Mouse (Mus musculus) midbrain, embryonic 12.5 days (tissue): Measurements from ENCODE around the gene Ubqln4. TPM values are rescaled to one million over a fixed set of nuclear protein-coding genes. Genes with fewer than 3 reads are reported as not detected.
A peak's percentile ranks its signal among the peaks of the same experiment; 100 is the strongest.

ENCODE experiments used
- ATAC-seq: fragments of 200-750 bp; cut with Nextera tagmentation; 2 replicates; pipeline ENCODE4 v1.8.0; 2017; ENCODE audit warnings: low read depth, moderate TSS enrichment, moderate library complexity; ENCODE audit not compliant: low FRiP score
- H3K27ac ChIP-seq: fragments of 300-500 bp; sonication (generic); replicated peaks from 2 replicates; pipeline ENCODE4 v1.5.1; 2016; ENCODE audit warnings: mild to moderate bottlenecking
- H3K27me3 ChIP-seq: fragments of 300-500 bp; sonication (generic); 2 replicates; pipeline ENCODE4 v1.6.1; 2016; ENCODE audit warnings: mild to moderate bottlenecking
- H3K36me3 ChIP-seq: fragments of 300-500 bp; sonication (generic); 2 replicates; pipeline ENCODE4 v1.6.1; 2016
- H3K4me1 ChIP-seq: fragments of 300-500 bp; sonication (generic); 2 replicates; pipeline ENCODE4 v1.6.1; 2016
- H3K4me2 ChIP-seq: fragments of 300-500 bp; sonication (generic); replicated peaks from 2 replicates; pipeline ENCODE4 v1.6.1; 2016; ENCODE audit warnings: mild to moderate bottlenecking, moderate library complexity
- H3K4me3 ChIP-seq: fragments of 300-500 bp; sonication (generic); 2 replicates; pipeline ENCODE4 v1.5.1; 2016; ENCODE audit warnings: mild to moderate bottlenecking
- H3K9ac ChIP-seq: fragments of 300-500 bp; sonication (generic); replicated peaks from 2 replicates; pipeline ENCODE4 v1.6.1; 2016; ENCODE audit warnings: mild to moderate bottlenecking, moderate library complexity
- H3K9me3 ChIP-seq: fragments of 300-500 bp; sonication (generic); 2 replicates; pipeline ENCODE4 v1.6.1; 2016; ENCODE audit warnings: mild to moderate bottlenecking
- WGBS: fragments of 180-500 bp; shearing (Covaris S2); methylation state at CpG from one replicate; pipeline ENCODE4 v1.1.7; 2016; 5-methylcytosine and 5-hydroxymethylcytosine counted together
- polyA plus RNA-seq: library from polyadenylated mRNA; unstranded; fragments of >200 nt; fragmentation: Nextera tagmentation; extraction: Ambion mirVana; gene quantifications from 2 replicates; pipeline ENCODE4 v1.2.1, GENCODE M21; 2016

Gene Ubqln4
- polyA plus RNA-seq, 1 experiment from 2014 or later: 64.7 TPM

GRCm38 (mm10) chr3:88559596-88559995 lies 6.0 kb downstream of the Ubqln4 start:
- Histone ChIP-seq H3K27ac (no peak overlapping the region), H3K27me3 (no peaks in the 10 kb centered on the region), H3K4me1 (peaks cover 20% of the 10 kb centered on the region), H3K36me3 (peaks cover 92% of the 10 kb centered on the region), H3K4me3 (no peak overlapping the region), H3K9ac (no peak overlapping the region), H3K4me2 (no peak overlapping the region), H3K9me3 (no peaks in the 10 kb centered on the region)
- ATAC-seq: no peak
- 95% methylated on average over 9 of the region's 9 CpGs for WGBS

- 67% methylated on average over 4 of the region's 4 CpGs for WGBS
- peaks cover 7% of the 10 kb centered on the region; the same call in 1 of the 2 replicates for H3K4me1 ChIP-seq
- no peaks in the 10 kb centered on the region for H3K9me3 ChIP-seq
- H3K4me3 ChIP-seq: no peak overlapping the region
- ATAC-seq: peak; percentile 49; the same call in 1 of the 2 replicates
- no peak overlapping the region for H3K4me2 ChIP-seq
- H3K9ac ChIP-seq: no peak overlapping the region
- peak overlapping the region; percentile 30; the same call in 1 of the 2 replicates for H3K27ac ChIP-seq
- peaks cover 99% of the 10 kb centered on the region for H3K36me3 ChIP-seq
- H3K27me3 ChIP-seq: no peaks in the 10 kb centered on the region
Measured at GRCm38 (mm10) chr3:88561989-88562388, 8.4 kb downstream of the Ubqln4 start.

DNA sequence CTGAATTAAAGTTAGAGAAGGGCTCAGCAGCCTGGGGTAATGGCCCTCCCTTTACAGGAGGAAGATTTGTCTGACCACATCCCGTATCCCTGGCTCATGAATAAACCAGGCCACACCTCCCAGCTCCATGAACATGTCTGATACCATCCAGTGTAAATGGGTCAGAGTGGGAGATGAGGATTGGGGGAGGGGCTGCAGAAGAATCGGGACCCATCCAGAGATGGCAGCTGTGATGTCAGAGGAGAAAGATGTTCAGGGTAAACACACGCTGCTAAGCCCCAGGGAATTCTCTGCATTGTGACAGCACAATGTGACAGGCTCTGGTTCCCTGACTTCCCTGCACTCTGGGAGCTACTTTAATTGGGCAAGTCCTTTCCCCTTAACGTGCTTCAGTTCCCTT lies 9.9 kb downstream of the Ubqln4 start:
- H3K9me3 ChIP-seq: no peaks in the 10 kb centered on the region
- H3K36me3 ChIP-seq: peaks cover 99% of the 10 kb centered on the region
- H3K4me2 ChIP-seq: no peak overlapping the region
- H3K9ac ChIP-seq: no peak overlapping the region
- H3K27me3 ChIP-seq: no peaks in the 10 kb centered on the region
- no peak; the same call in 1 of the 2 replicates for ATAC-seq
- H3K27ac ChIP-seq: no peak overlapping the region
- peaks cover 7% of the 10 kb centered on the region; the same call in 1 of the 2 replicates for H3K4me1 ChIP-seq
- no peak overlapping the region for H3K4me3 ChIP-seq
- 59% methylated on average over 4 of the region's 4 CpGs for WGBS

GRCm38 (mm10) chr3:88563966-88564365 lies 10.4 kb downstream of the Ubqln4 start:
- WGBS: 93% methylated on average over 7 of the region's 7 CpGs
- Histone ChIP-seq H3K4me3 (no peak overlapping the region), H3K9me3 (no peaks in the 10 kb centered on the region), H3K4me1 (peaks cover 7% of the 10 kb centered on the region; the same call in 1 of the 2 replicates), H3K9ac (no peak overlapping the region), H3K36me3 (peaks cover 99% of the 10 kb centered on the region), H3K4me2 (no peak overlapping the region), H3K27ac (no peak overlapping the region), H3K27me3 (no peaks in the 10 kb centered on the region)
- ATAC-seq: no peak

DNA sequence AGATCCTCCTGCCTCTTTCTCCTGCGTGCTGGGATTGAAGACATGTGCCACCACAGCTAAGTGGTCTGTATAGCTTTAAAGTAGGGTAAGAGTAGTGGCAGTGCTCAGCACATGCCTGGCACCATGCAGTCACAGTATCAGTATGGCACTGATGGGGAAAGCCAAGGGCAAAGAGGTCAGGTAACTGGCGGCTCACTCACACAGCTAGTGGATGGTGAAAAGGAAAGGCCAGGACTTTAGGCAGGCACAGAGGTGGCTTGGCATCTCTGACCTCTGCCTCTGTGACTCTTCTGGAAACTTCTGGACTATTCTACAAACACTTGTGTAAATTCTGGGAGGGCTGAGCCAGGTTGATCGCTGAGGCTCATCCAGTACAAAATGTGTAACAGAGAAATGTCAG lies 12.6 kb downstream of the Ubqln4 start:
- peaks cover 97% of the 10 kb centered on the region for H3K36me3 ChIP-seq
- no peak overlapping the region for H3K9ac ChIP-seq
- no peak overlapping the region for H3K4me3 ChIP-seq
- ATAC-seq: no peak
- H3K9me3 ChIP-seq: no peaks in the 10 kb centered on the region
- no peak overlapping the region for H3K27ac ChIP-seq
- peaks cover 7% of the 10 kb centered on the region; the same call in 1 of the 2 replicates for H3K4me1 ChIP-seq
- H3K27me3 ChIP-seq: no peaks in the 10 kb centered on the region
- H3K4me2 ChIP-seq: no peak overlapping the region
- WGBS: 89% methylated on average over 3 of the region's 3 CpGs

DNA sequence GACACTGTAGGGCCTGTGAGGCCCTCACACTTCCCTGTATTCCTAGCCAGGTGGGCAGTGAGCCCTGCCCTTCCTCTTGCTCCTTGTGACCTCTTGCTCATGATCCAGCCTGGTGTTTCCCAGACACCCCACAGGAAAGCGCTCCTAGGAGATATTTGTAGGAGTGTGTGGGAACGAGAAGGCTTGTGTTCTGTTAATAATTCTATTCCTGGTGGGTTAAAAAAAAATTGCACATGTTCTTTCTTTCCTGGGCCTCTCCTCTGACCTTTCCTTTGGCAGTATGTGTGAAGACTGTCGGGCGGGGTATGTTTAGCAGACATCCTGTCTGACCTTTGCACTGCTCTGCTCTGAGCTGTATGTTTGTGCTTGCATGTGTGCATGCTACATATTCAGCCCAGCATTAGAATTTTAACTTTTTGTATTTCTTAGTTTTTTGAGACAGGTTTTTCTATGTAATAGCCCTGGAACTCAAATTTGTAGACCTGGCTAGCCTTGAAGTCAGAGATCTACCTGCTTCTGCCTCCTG lies 13.0 kb downstream of the Ubqln4 start:
- Histone ChIP-seq H3K4me2 (no peak overlapping the region), H3K9me3 (no peaks in the 10 kb centered on the region), H3K9ac (no peak overlapping the region), H3K36me3 (peaks cover 93% of the 10 kb centered on the region), H3K4me1 (peaks cover 7% of the 10 kb centered on the region; the same call in 1 of the 2 replicates), H3K4me3 (no peak overlapping the region), H3K27me3 (no peaks in the 10 kb centered on the region), H3K27ac (no peak overlapping the region)
- WGBS: 90% methylated on average over 4 of the region's 4 CpGs
- no peak for ATAC-seq

GRCm38 (mm10) chr3:88567892-88568291 lies 14.3 kb downstream of the Ubqln4 start:
- no peaks in the 10 kb centered on the region for H3K4me1 ChIP-seq
- H3K27me3 ChIP-seq: no peaks in the 10 kb centered on the region
- H3K4me2 ChIP-seq: no peak overlapping the region
- no peaks in the 10 kb centered on the region for H3K9me3 ChIP-seq
- H3K9ac ChIP-seq: no peak overlapping the region
- WGBS: 96% methylated on average over 6 of the region's 6 CpGs
- H3K27ac ChIP-seq: no peak overlapping the region
- no peak overlapping the region for H3K4me3 ChIP-seq
- peaks cover 80% of the 10 kb centered on the region for H3K36me3 ChIP-seq
- no peak for ATAC-seq

- H3K9me3 ChIP-seq: no peaks in the 10 kb centered on the region
- H3K4me3 ChIP-seq: no peak overlapping the region
- no peak overlapping the region for H3K9ac ChIP-seq
- no peaks in the 10 kb centered on the region for H3K27me3 ChIP-seq
- peaks cover 73% of the 10 kb centered on the region for H3K36me3 ChIP-seq
- no peak for ATAC-seq
- H3K4me2 ChIP-seq: no peak overlapping the region
- WGBS: 97% methylated on average over 2 of the region's 2 CpGs
- no peak overlapping the region for H3K27ac ChIP-seq
- H3K4me1 ChIP-seq: no peaks in the 10 kb centered on the region
Measured at GRCm38 (mm10) chr3:88568615-88569014, 15.1 kb downstream of the Ubqln4 start.

DNA sequence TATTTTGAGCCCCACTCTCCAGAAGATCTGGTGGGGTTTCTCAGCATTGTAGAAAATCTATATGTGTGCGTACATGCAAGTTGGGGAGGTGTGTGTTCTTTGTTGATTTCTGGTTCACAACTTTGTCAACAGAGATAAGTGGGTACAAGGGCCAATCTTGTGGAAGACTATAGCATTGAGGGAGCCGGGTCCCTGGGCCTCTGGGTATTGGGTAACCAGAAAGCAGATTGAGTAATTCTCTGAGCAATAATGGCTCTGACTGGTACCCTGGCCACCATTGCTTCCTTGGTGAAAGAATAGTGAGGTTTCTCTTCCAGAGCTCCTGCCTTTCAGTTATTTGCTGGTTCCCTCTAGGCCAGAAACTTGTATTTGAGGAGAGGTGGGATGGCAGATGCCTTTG lies 15.5 kb downstream of the Ubqln4 start:
- Histone ChIP-seq H3K27ac (no peak overlapping the region), H3K36me3 (peaks cover 68% of the 10 kb centered on the region), H3K9ac (no peak overlapping the region), H3K27me3 (no peaks in the 10 kb centered on the region), H3K9me3 (no peaks in the 10 kb centered on the region), H3K4me1 (no peaks in the 10 kb centered on the region), H3K4me2 (no peak overlapping the region), H3K4me3 (no peak overlapping the region)
- no peak for ATAC-seq
- 96% methylated on average over 2 of the region's 2 CpGs for WGBS

DNA sequence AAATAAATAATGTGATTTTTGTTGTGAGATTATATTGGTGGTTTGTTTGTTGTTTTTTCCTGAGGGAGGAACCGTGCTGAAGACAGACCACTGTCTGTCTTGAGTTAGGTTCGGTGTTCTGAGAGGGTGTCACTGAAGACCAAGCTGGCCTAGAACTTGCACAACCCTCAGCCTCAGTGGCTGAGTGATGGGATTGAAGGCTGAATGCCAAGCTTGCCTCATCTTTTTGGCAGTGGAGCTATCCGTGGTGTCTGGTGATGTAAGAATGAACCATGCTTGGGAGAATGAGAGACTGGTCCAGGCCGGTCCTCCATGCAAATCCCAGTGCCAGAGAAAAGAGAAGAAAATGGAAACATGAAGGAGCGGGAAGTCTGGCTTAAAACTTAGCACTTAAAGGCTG lies 16.1 kb downstream of the Ubqln4 start:
- Histone ChIP-seq H3K36me3 (peaks cover 62% of the 10 kb centered on the region), H3K4me3 (no peak overlapping the region), H3K27me3 (no peaks in the 10 kb centered on the region), H3K9ac (no peak overlapping the region), H3K27ac (no peak overlapping the region), H3K9me3 (no peaks in the 10 kb centered on the region), H3K4me2 (no peak overlapping the region), H3K4me1 (no peaks in the 10 kb centered on the region)
- 90% methylated on average over 5 of the region's 5 CpGs for WGBS
- no peak for ATAC-seq

DNA sequence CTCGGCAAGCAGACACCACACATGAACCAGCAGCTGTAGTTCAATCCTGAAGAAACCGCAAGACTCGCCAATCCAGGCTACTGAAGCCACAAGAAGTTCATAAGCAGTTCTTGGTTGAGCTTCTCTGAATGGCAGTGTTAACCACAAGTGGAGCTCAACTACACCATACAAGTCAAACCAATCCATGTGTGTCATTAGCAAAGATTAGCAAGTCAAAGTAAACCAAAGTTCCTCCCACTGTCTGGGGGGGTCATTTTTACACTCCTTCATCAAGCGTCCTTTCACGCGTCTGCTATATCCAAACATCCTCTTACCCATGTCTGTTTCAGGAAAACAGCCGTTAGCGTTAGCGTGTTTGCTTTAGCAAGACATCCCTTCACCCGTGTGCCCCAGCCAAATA lies 16.8 kb downstream of the Ubqln4 start:
- Histone ChIP-seq H3K27ac (no peak overlapping the region), H3K9me3 (no peaks in the 10 kb centered on the region), H3K27me3 (no peaks in the 10 kb centered on the region), H3K4me3 (no peak overlapping the region), H3K4me2 (no peak overlapping the region), H3K4me1 (no peaks in the 10 kb centered on the region), H3K9ac (no peak overlapping the region), H3K36me3 (peaks cover 56% of the 10 kb centered on the region)
- 97% methylated on average over 10 of the region's 10 CpGs for WGBS
- ATAC-seq: no peak

DNA sequence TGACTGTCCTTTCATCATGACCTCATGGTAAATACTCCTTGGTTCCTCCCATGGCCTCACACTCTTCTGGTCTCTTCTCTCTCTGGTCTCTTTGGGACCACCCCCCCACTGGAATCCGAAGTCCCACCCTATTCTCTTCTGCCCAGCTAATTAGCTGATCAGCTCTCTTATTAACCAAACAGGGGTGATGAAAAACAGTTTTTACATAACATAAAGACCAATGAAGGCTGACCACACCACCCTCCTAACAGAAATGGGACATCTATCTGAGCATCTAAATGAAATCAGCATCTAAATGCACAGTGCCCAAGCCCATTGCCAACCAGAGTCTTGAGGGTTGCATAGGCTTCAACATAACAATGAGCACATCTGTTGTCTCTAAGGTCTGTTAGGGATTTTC lies 18.3 kb downstream of the Ubqln4 start:
- Histone ChIP-seq H3K4me2 (no peak overlapping the region), H3K9me3 (no peaks in the 10 kb centered on the region), H3K4me3 (no peak overlapping the region), H3K36me3 (peaks cover 41% of the 10 kb centered on the region), H3K9ac (no peak overlapping the region), H3K27ac (no peak overlapping the region), H3K27me3 (no peaks in the 10 kb centered on the region), H3K4me1 (no peaks in the 10 kb centered on the region)
- ATAC-seq: no peak
- WGBS: 80% methylated on average over 1 of the region's 1 CpGs

- no peak overlapping the region for H3K4me2 ChIP-seq
- 90% methylated on average over 2 of the region's 2 CpGs for WGBS
- H3K4me1 ChIP-seq: no peaks in the 10 kb centered on the region
- H3K27me3 ChIP-seq: no peaks in the 10 kb centered on the region
- H3K9ac ChIP-seq: no peak overlapping the region
- no peaks in the 10 kb centered on the region for H3K9me3 ChIP-seq
- no peak for ATAC-seq
- H3K36me3 ChIP-seq: peaks cover 31% of the 10 kb centered on the region
- no peak overlapping the region for H3K4me3 ChIP-seq
- H3K27ac ChIP-seq: no peak overlapping the region
Measured at GRCm38 (mm10) chr3:88572835-88573234, 19.3 kb downstream of the Ubqln4 start.
